Mouse (Mus musculus): ENCODE results near the gene Rarb. TPM values are rescaled to one million over a fixed set of nuclear protein-coding genes. Genes with fewer than 3 reads are reported as not detected.

Rarb gene
- polyA plus RNA-seq, 2 experiments from 2014 or later = not detected

- no peak for ATAC-seq
Measured at GRCm38 (mm10) chr14:16525137-16525924, 293.6 kb downstream of the Rarb start.

GRCm38 (mm10) chr14:16522852-16523251 lies 296.1 kb downstream of the Rarb start:
- no peak for ATAC-seq

- no peak for ATAC-seq
Measured at GRCm38 (mm10) chr14:16519588-16520167, 299.3 kb downstream of the Rarb start.

DNA sequence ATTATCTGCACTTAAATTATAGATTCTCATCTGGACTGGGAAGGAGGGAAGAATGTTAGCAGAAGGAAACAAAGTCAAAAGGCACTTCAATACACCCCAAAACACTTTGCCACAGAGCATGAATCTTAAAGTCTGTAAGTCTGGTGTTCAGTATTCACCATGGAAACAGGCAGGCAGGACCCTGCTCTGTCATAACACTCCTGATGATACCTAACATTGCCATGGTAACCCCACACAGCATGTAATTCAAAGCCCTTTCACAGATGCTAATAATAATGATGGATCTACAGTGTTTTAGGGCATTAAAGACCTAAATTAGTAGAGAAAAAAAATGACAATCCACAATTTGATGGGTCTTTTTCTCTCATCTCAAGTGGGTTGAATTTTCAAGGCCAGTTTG lies 301.0 kb downstream of the Rarb start:
- ATAC-seq = no peak

- no peak for ATAC-seq
Measured at GRCm38 (mm10) chr14:16515731-16516130, 303.2 kb downstream of the Rarb start.

GRCm38 (mm10) chr14:16510574-16510973 lies 308.4 kb downstream of the Rarb start:
- no peak for ATAC-seq

GRCm38 (mm10) chr14:16509825-16510224 lies 309.1 kb downstream of the Rarb start:
- no peak for ATAC-seq

DNA sequence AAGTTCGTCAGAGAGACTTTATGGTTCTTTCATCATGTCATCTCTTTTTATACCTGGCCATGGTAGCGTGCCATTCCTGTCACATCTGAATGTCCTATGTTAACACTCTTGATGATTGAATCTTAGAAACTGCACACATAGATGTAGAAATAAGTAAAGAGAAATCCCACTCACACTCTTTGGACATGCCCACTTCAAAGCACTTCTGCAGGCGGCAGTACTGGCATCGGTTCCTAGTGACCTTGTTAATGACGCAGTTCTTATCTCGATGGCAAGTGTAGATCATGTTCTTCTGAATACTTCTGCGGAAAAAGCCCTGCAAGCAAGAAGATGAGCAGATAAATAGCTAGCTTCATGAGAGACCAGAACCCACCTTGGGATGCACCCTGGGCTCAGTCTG lies 310.2 kb downstream of the Rarb start:
- no peak for ATAC-seq

GRCm38 (mm10) chr14:16497226-16497661 lies 321.7 kb downstream of the Rarb start:
- no peak for ATAC-seq

- no peak for ATAC-seq
Measured at GRCm38 (mm10) chr14:16483656-16484380, 335.1 kb downstream of the Rarb start.

DNA sequence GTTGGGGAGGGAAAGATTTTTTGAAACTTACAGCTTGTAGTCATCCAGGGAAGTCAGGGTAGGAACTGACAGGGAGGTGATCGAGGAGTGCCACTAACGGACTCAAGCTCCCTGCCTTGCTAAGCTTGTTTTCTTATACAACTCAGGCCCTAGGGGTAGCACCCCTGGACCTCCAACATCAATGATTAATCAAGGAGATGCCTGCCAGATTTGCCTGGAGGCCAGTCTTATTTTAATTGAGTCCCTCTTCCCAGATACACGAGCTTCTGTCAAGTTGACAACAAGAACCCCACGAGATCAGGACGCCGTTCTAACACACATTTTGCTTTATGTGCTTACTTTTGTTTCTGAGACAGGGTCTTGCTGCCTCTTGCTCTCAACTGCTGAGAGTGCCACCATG lies 338.3 kb downstream of the Rarb start:
- ATAC-seq = no peak

DNA sequence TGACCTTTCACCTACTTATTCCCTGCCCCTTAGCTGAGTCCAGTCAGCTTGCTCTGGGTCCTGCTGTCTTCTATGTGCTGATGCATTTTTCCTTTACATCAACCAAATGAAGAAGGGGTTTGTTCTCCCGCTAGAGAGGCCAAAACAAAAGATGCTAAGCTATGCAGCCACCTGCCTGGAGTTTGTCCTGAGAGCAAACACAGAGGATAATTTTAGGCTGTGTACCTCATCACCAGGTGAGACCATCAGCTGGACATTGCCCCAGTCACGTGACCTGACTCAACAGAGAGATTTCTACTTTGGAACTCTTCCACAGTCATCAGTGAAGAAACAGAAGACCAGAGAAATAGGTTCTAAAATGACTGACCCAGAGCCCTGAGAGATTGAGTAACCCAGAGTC lies 339.4 kb downstream of the Rarb start:
- no peak for ATAC-seq

GRCm38 (mm10) chr14:16478606-16479323 lies 340.2 kb downstream of the Rarb start:
- no peak for ATAC-seq

DNA sequence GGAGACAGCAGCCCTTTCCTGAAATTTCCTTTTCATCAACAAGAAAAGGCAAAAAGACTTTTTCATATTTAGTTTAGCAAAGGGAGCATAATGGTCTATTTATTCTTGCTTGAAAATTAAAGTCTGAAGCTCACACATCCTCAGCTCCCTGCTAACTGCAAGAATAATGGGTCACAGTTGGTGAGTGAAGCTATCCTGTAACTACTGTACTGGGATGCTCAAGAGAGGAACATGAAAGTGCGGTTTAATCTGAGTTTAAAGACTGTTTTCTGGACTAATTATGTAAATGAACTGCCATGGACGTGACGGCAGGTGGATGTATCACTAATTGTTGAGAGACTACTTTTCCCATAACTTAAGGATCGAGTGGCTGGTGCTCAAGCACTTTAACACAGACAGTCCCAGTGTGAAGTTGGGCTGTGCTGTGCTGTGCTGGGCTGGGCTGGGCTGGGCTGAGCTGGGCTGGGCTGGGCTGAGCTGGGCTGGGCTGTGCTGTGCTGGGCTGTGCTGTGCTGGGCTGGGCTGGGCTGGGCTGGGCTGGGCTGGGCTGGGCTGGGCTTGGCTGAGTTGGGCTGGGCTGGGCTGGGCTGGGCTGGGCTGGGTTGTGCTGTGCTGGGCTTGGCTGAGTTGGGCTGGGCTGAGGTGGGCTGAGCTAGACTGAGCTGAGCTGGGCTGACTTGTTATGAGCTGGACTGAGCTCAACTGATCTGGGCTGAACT lies 370.5 kb downstream of the Rarb start:
- no peak for ATAC-seq

DNA sequence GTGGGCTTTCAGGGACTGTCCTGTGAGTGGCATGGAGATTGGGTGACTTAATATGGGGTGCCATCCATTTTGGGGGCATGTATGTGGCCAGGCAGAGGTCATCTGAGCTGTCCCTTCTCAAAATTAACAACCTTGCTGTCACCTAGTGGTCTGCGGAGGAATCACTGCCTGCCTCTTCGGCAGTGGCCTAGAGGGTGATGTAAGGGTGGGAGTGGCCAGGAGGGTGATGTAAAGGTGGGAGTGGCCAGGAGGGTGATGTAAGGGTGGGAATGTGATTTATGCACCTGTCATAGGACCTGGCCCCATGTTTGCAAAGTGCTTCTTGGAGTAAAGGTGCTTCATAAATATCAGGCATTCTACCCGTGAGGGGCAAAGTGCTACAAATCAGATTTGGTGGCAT lies 371.4 kb downstream of the Rarb start:
- no peak for ATAC-seq

GRCm38 (mm10) chr14:16444859-16445258 lies 374.1 kb downstream of the Rarb start:
- no peak for ATAC-seq

GRCm38 (mm10) chr14:16439385-16440126 lies 379.4 kb downstream of the Rarb start:
- no peak for ATAC-seq

DNA sequence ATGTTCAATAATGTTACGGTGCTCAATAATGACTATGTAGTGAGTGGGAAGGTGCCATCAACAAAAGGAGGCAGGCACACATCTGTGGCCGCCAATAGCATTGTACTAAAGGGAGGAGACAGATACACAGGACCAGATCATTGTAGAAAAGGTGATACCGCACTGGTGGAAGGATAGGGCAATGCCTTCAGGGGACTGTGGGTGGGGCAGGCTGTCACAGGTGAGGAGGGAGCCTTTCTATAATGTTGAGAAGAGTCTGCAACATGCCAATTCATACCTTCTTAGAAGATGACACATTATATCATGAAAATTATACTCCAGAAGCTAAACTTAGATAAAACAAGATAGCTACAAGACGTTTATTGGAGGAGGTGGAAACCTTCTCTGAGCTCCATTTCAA lies 381.6 kb downstream of the Rarb start:
- no peak for ATAC-seq

GRCm38 (mm10) chr14:16434396-16435171 lies 384.4 kb downstream of the Rarb start:
- ATAC-seq = peak; percentile 45

DNA sequence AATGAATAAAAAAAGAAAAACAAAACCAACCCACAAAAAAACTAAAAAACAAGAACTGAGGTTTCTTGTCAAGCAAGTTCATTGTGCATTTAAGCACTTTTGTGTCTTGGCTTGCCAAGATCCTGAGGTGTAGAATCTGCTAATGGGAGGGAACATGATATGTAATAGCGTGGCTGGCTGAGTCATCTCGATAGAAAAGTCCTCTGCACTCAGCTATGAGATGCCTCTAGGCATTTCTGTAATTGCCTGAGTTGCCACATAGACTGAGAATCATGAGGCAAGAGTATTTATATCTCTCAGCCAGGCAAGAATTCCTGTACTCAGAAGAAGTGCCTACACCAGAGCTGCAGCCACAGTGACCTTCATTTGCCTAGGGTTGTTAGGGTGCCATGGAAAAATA lies 385.8 kb downstream of the Rarb start:
- no peak for ATAC-seq

- ATAC-seq = no peak
Measured at GRCm38 (mm10) chr14:16432550-16432949, 386.4 kb downstream of the Rarb start.

Data from activated CD4-positive, CD25-positive, alpha-beta regulatory T cell, adult 4 months (primary cell).